Mouse (Mus musculus) ES-E14 (cell line): Measurements from ENCODE around the gene Eif1ad. TPM values are rescaled to one million over a fixed set of nuclear protein-coding genes. Genes with fewer than 3 reads are reported as not detected.

Source experiments
- DNase-seq: peaks from one replicate; pipeline ENCODE4 v3.0.0-alpha.2; 2013; ENCODE audit warnings: low read depth, low spot score
- H3K27ac ChIP-seq: 2 replicates; pipeline ENCODE4 v1.5.1; 2012; ENCODE audit warnings: low read depth, mild to moderate bottlenecking, low read length, moderate library complexity, mixed read lengths; ENCODE audit not compliant: poor library complexity, insufficient read depth, severe bottlenecking
- H3K36me3 ChIP-seq: 2 replicates; pipeline ENCODE4 v1.6.1; 2012; ENCODE audit warnings: mild to moderate bottlenecking, low read length, moderate library complexity, mixed read lengths; ENCODE audit not compliant: control insufficient read depth, poor library complexity, insufficient read depth, severe bottlenecking
- H3K4me1 ChIP-seq, 2 experiments: fragments of 150-350 bp in 1 of 2; sonication (generic) in 1 of 2; 2 replicates each; pipeline ENCODE4 v1.6.1; 2012; ENCODE audit warnings: low read length in 2 of 2, mild to moderate bottlenecking in 1 of 2, mixed read lengths in 1 of 2; ENCODE audit not compliant: control insufficient read depth in 2 of 2, insufficient read depth in 2 of 2, poor library complexity in 1 of 2
- H3K4me3 ChIP-seq, 2 experiments: fragments of 150-350 bp in 1 of 2; sonication (generic) in 1 of 2; 2 replicates each; pipeline ENCODE4 v1.5.1; 2012; ENCODE audit warnings: low read length in 2 of 2, low read depth in 1 of 2, mild to moderate bottlenecking in 1 of 2, mixed read lengths in 1 of 2; ENCODE audit not compliant: insufficient read depth in 1 of 2, poor library complexity in 1 of 2, severe bottlenecking in 1 of 2
- H3K9ac ChIP-seq: 2 replicates; pipeline ENCODE4 v1.6.1; 2012; ENCODE audit warnings: low read depth, mild to moderate bottlenecking, low read length, mixed read lengths; ENCODE audit not compliant: poor library complexity, insufficient read depth, severe bottlenecking
- H3K9me3 ChIP-seq: fragments of 150-350 bp; sonication (generic); 2 replicates; pipeline ENCODE4 v1.6.1; 2012; ENCODE audit warnings: low read depth, mild to moderate bottlenecking, low read length; ENCODE audit not compliant: control insufficient read depth, insufficient read depth
- CHD2 ChIP-seq: IDR thresholded peaks from 2 replicates; pipeline ENCODE4 v1.6.1; 2014; ENCODE audit warnings: mild to moderate bottlenecking, low read depth, low read length, inconsistent platforms
- HCFC1 ChIP-seq: IDR thresholded peaks from 2 replicates; pipeline ENCODE4 v1.6.1; 2012; ENCODE audit warnings: low read length, inconsistent platforms, borderline replicate concordance; ENCODE audit not compliant: insufficient read depth
- MAFK ChIP-seq: IDR thresholded peaks from 2 replicates; pipeline ENCODE4 v1.6.1; 2014; ENCODE audit warnings: mild to moderate bottlenecking, low read depth, low read length, inconsistent platforms; ENCODE audit not compliant: insufficient read depth
- ZC3H11A ChIP-seq: IDR thresholded peaks from 2 replicates; pipeline ENCODE4 v1.6.1; 2012; ENCODE audit warnings: low read depth, mild to moderate bottlenecking, inconsistent platforms, low read length, borderline replicate concordance
- ZNF384 ChIP-seq: IDR thresholded peaks from 2 replicates; pipeline ENCODE4 v1.6.1; 2012; ENCODE audit warnings: low read depth, low read length, inconsistent platforms
- in situ Hi-C, 2 experiments: fragments of 600-800 bp; cut with MboI; formaldehyde crosslinking; loops; one replicate each; pipeline ENCODE4 v1.15.1; 2025; ENCODE audit warnings: low sequenced_read_pairs in 2 of 2, inconsistent platforms in 1 of 2; ENCODE audit not compliant: unreplicated experiment in 2 of 2
- total RNA-seq: library from RNA; depleted of rRNA; stranded (reverse); fragments of 300-350 nt; gene quantifications from 2 replicates; pipeline ENCODE4 v1.2.3, GENCODE M21; 2012

Eif1ad gene
- total RNA-seq, 1 experiment: 101 TPM

GRCm38 (mm10) chr19:5356080-5356479 lies 10.5 kb upstream of the Eif1ad start:
- in situ Hi-C loops: no loop called here
- H3K9me3 ChIP-seq: no peaks in the 10 kb centered on the region
- H3K36me3 ChIP-seq: no peaks in the 10 kb centered on the region
- no peak overlapping the region for H3K9ac ChIP-seq
- no peak for DNase-seq
- H3K4me3 ChIP-seq: no peak overlapping the region
- TF ChIP-seq CHD2: no peak
- no peak for TF ChIP-seq ZNF384
- no peak for TF ChIP-seq HCFC1
- no peak for TF ChIP-seq ZC3H11A
- no peak for TF ChIP-seq MAFK
- peaks cover 0 to 2% of the 10 kb centered on the region in 2 experiments; a peak in 1 of 4 replicates for H3K4me1 ChIP-seq
- H3K27ac ChIP-seq: no peak overlapping the region

GRCm38 (mm10) chr19:5362186-5362585 lies 4.4 kb upstream of the Eif1ad start:
- DNase-seq: no peak
- H3K27ac ChIP-seq: peak overlapping the region; percentile 84
- TF ChIP-seq ZNF384: no peak
- no peak for TF ChIP-seq HCFC1
- TF ChIP-seq CHD2: no peak
- no peak for TF ChIP-seq ZC3H11A
- no peak for TF ChIP-seq MAFK
- H3K4me1 ChIP-seq: peaks cover 0 to 22% of the 10 kb centered on the region in 2 experiments; a peak in 2 of 4 replicates
- in situ Hi-C loops: no loop called here
- H3K9ac ChIP-seq: no peak overlapping the region; the same call in 1 of the 2 replicates
- peaks cover 12% of the 10 kb centered on the region; the same call in 1 of the 2 replicates for H3K36me3 ChIP-seq
- H3K9me3 ChIP-seq: no peaks in the 10 kb centered on the region
- no peak overlapping the region for H3K4me3 ChIP-seq

- in situ Hi-C loops: no loop called here
- H3K4me1 ChIP-seq: peaks cover 0 to 27% of the 10 kb centered on the region in 2 experiments; a peak in 3 of 4 replicates
- H3K36me3 ChIP-seq: peaks cover 21% of the 10 kb centered on the region
- DNase-seq: no peak
- H3K9ac ChIP-seq: peak overlapping the region; percentile 19; the same call in 1 of the 2 replicates
- no peaks in the 10 kb centered on the region for H3K9me3 ChIP-seq
- TF ChIP-seq ZNF384 (no peak), HCFC1 (no peak), CHD2 (no peak), MAFK (no peak), ZC3H11A (no peak)
- no peak overlapping the region for H3K4me3 ChIP-seq
- H3K27ac ChIP-seq: no peak overlapping the region
Observed at GRCm38 (mm10) chr19:5364124-5364523, 2.4 kb upstream of the Eif1ad start.

- H3K36me3 ChIP-seq: peaks cover 32% of the 10 kb centered on the region
- DNase-seq: no peak
- no peak for TF ChIP-seq ZC3H11A
- TF ChIP-seq HCFC1: no peak
- TF ChIP-seq ZNF384: peak; percentile 66; the same call in 1 of the 2 replicates
- TF ChIP-seq MAFK: no peak
- TF ChIP-seq CHD2: no peak
- in situ Hi-C loops: no loop called here
- H3K27ac ChIP-seq: peak overlapping the region; percentile 99
- H3K4me1 ChIP-seq: peaks cover 0 to 27% of the 10 kb centered on the region in 2 experiments; a peak in 3 of 4 replicates
- peak overlapping the region; percentile 92 to 100 for H3K4me3 ChIP-seq
- no peaks in the 10 kb centered on the region for H3K9me3 ChIP-seq
- peak overlapping the region; percentile 98 for H3K9ac ChIP-seq
Observed at GRCm38 (mm10) chr19:5365751-5366150, 790 bp upstream of the Eif1ad start.
